Mouse (Mus musculus) megakaryocyte, embryonic 14.5 days (primary cell): Measurements from ENCODE around the gene Ppp2r1b.

ENCODE experiments used
- FLI1 ChIP-seq: IDR thresholded peaks from 2 replicates; pipeline ENCODE4 v1.6.1; 2012; ENCODE audit warnings: low read length, inconsistent platforms, mixed read lengths
- GATA1 ChIP-seq: IDR thresholded peaks from 3 replicates; pipeline ENCODE4 v1.6.1; 2012; ENCODE audit warnings: mixed read lengths, low read length, inconsistent platforms, borderline replicate concordance

GRCm38 (mm10) chr9:50831514-50831913 is 13.6 kb upstream of the Ppp2r1b start:
- TF ChIP-seq FLI1: no peak
- TF ChIP-seq GATA1: no peak
